Mouse (Mus musculus) C2C12 (cell line): Measurements from ENCODE around the gene Foxl1. TPM values are rescaled to one million over a fixed set of nuclear protein-coding genes. Genes with fewer than 3 reads are reported as not detected.
A peak's percentile ranks its signal among the peaks of the same experiment; 100 is the strongest.

Source experiments
- H3K27me3 ChIP-seq: one replicate; pipeline ENCODE4 v1.6.1; 2011; ENCODE audit not compliant: control insufficient read depth, insufficient read depth, insufficient read length
- H3K36me3 ChIP-seq: one replicate; pipeline ENCODE4 v1.6.1; 2011; ENCODE audit not compliant: control insufficient read depth, insufficient read depth
- H3K4me3 ChIP-seq: one replicate; pipeline ENCODE4 v1.5.1; 2011; ENCODE audit warnings: mild to moderate bottlenecking, control low read depth; ENCODE audit not compliant: poor library complexity, insufficient read depth, severe bottlenecking
- H3K79me2 ChIP-seq: one replicate; pipeline ENCODE4 v1.6.1; 2011; ENCODE audit not compliant: control insufficient read depth, insufficient read depth
- H3K79me3 ChIP-seq: one replicate; pipeline ENCODE4 v1.6.1; 2011; ENCODE audit warnings: low read depth, control low read depth
- H3ac ChIP-seq: one replicate; pipeline ENCODE3; 2011; ENCODE audit warnings: low read depth; ENCODE audit not compliant: control insufficient read depth, insufficient read length
- CEBPB ChIP-seq: IDR thresholded peaks from one replicate; pipeline ENCODE4 v1.6.1; 2011; ENCODE audit warnings: low read depth, mild to moderate bottlenecking, control low read depth, moderate library complexity
- CTCF ChIP-seq: IDR thresholded peaks from one replicate; pipeline ENCODE4 v1.5.1; 2011; ENCODE audit not compliant: control insufficient read depth, insufficient read depth, insufficient read length
- FOSL1 ChIP-seq: IDR thresholded peaks from one replicate; pipeline ENCODE4 v1.8.0; 2011; ENCODE audit warnings: mild to moderate bottlenecking, low read length; ENCODE audit not compliant: poor library complexity, insufficient read depth, severe bottlenecking
- MAX ChIP-seq: IDR thresholded peaks from one replicate; pipeline ENCODE4 v1.6.1; 2011; ENCODE audit warnings: mild to moderate bottlenecking, control low read depth
- MYOD1 ChIP-seq: IDR thresholded peaks from one replicate; pipeline ENCODE4 v1.6.1; 2011; ENCODE audit warnings: low read depth; ENCODE audit not compliant: control insufficient read depth, insufficient read length
- MYOG ChIP-seq: IDR thresholded peaks from one replicate; pipeline ENCODE4 v1.6.1; 2011; ENCODE audit not compliant: control insufficient read depth, insufficient read length; ENCODE audit errors: extremely low read depth
- USF1 ChIP-seq: IDR thresholded peaks from one replicate; pipeline ENCODE4 v1.6.1; 2011; ENCODE audit warnings: low read depth, mild to moderate bottlenecking, control low read depth, moderate library complexity
- polyA plus RNA-seq: library from polyadenylated mRNA; unstranded; fragments of >200 nt; fragmentation: generic; extraction: Trizol; gene quantifications from one replicate; pipeline ENCODE4 v1.2.1, GENCODE M21; 2012; ENCODE audit warnings: missing spikeins

Foxl1 gene
- polyA plus RNA-seq, 1 experiment, result 6.1 TPM

DNA sequence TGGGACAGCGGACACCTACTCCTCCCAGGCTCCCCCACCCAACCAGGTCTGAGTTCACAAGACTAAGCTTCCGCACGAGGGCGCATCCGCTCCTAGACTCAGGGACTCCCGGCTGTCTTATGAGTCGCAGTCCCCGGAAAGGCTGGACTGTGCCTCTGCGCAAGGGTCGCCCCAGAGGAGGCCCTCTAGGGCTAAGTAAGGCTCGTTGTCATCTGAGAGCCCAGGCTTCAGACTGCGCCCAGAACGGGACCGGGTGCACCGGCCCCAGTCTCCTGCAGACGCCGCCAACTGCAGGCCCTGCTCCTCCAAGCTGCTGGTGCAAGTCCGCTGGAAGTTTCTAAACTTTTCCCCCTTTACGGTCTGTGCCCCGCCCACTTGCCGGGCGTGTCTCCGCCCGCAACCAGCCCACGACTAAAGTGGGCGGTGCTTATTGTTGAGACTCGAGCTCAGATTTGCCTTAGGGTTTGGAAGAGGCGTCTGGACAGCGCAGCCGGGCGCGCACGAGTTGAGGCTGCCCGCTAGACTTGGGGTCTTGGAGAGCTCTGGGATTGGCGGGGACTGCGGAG lies 2.3 kb upstream of the Foxl1 start:
- TF ChIP-seq CEBPB (no peak), CTCF (peak; percentile 34)
- Histone ChIP-seq H3K79me3 (peaks cover 16% of the 10 kb centered on the region), H3K4me3 (peak overlapping the region; percentile 37), H3K79me2 (peaks cover 48% of the 10 kb centered on the region), H3K27me3 (no peaks in the 10 kb centered on the region), H3ac (peak overlapping the region; percentile 71), H3K36me3 (peaks cover 26% of the 10 kb centered on the region)

DNA sequence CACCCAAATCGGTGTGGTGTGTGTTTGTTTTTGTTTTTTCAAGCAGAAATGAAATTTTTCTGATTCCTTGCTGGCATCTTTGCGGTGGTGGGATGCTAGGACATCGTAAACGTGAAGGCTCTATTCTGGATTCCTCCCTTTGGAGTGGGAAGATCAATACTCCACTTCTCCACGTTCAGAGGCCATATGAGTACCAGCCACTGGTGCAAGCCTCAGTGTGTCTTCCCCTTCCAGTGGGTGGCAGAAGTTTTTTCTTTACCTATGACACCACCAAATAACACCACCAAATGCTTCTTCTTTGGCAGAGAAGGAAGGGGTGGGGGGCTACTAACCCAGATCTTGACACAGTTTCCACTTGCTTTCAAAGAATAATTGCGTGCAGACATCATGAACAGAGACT lies 1.5 kb upstream of the Foxl1 start:
- Histone ChIP-seq H3ac (peak overlapping the region; percentile 55), H3K27me3 (no peaks in the 10 kb centered on the region), H3K79me2 (peaks cover 40% of the 10 kb centered on the region), H3K36me3 (peaks cover 23% of the 10 kb centered on the region), H3K4me3 (peak overlapping the region; percentile 37), H3K79me3 (peaks cover 9% of the 10 kb centered on the region)
- TF ChIP-seq MYOD1 (no peak), USF1 (no peak), MYOG (no peak), FOSL1 (no peak), CTCF (no peak), MAX (no peak), CEBPB (no peak)

DNA sequence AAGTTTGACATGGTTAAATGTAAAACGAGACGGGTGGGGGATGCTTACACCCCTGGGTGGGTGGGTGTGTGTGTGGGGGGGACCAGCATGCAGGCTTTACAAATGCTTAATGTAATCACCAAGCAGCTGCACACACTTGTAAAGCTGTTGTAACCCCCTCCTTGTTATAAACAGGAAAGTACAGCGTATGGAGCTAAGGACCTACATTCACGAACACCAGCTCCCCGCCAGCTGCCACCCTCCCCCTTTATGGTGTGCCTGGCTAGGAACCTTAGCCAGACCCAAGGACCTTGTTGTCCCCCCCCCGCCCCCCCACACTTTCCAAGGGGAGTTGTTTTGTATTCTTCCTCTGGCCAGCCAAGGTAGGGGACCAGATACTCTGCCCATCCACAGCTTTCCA lies 1.0 kb upstream of the Foxl1 start:
- Histone ChIP-seq H3K79me3 (peaks cover 4% of the 10 kb centered on the region), H3K36me3 (peaks cover 18% of the 10 kb centered on the region), H3ac (no peak overlapping the region), H3K27me3 (no peaks in the 10 kb centered on the region), H3K79me2 (peaks cover 35% of the 10 kb centered on the region), H3K4me3 (no peak overlapping the region)
- TF ChIP-seq MYOG, result no peak
- TF ChIP-seq USF1, result no peak
- TF ChIP-seq CTCF, result no peak
- no peak for TF ChIP-seq MYOD1
- no peak for TF ChIP-seq CEBPB
- no peak for TF ChIP-seq FOSL1
- no peak for TF ChIP-seq MAX

DNA sequence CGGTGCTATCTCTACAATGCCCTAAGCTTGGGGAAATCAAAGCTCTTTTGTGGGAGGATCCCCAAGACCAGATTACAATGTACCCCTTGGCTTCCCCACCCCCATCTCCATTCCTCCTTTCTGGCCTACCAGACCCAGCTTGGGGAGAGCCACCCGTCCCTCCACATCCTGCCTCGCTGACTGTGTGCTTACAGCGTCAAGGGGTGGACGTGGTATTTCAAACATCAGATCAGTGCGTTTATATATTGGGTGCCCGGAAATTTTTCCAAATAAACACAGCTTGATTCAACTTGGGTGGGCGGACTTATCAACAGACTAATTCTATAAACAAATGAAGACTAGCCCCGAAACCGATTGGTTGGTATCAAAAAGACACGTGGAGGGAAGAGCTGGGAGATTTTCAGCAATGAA lies 444 bp upstream of the Foxl1 start:
- H3K79me3 ChIP-seq, result no peaks in the 10 kb centered on the region
- H3K36me3 ChIP-seq, result peaks cover 14% of the 10 kb centered on the region
- H3K27me3 ChIP-seq, result no peaks in the 10 kb centered on the region
- TF ChIP-seq MAX (no peak), MYOD1 (no peak), MYOG (no peak), CEBPB (no peak), USF1 (no peak), FOSL1 (no peak), CTCF (no peak)
- peaks cover 29% of the 10 kb centered on the region for H3K79me2 ChIP-seq
- no peak overlapping the region for H3K4me3 ChIP-seq
- no peak overlapping the region for H3ac ChIP-seq

DNA sequence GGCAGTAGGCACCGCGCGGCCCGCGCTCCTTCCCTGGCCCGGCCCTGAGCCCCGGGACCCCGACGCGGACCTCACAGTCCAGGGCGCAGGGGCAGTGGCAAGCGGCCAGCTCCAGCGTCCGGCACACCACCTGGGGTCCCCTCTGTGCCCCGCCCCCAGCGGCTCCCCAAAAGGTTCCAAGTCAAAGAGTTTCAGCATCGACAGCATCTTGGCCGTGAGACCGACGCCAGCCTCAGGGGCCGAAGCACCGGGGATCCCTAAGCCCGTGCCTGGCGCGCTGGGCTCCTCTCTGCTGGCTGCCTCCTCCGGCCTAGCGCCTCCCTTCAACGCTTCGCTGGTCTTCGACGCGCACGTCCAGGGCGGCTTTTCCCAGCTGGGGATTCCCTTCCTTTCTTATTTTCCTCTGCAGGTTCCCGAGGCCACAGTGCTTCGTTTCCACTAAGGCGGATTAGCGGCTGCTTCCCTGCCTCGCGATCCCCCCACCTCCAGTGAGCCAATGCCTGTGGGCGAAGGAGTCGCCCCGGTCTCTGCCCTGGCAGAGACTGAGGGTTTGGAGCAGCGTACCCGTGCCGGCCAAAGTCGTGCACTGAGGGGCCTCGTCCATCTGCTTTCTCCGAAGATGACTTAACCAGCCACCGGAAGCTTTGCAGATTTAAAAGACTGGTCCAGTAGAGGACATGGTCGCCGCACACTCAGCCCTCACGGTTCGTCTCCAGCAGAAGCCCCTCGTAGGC lies 958 bp downstream of the Foxl1 start:
- H3K79me2 ChIP-seq, result peaks cover 15% of the 10 kb centered on the region
- no peaks in the 10 kb centered on the region for H3K27me3 ChIP-seq
- H3ac ChIP-seq, result no peak overlapping the region
- H3K4me3 ChIP-seq, result no peak overlapping the region
- no peak for TF ChIP-seq FOSL1
- no peak for TF ChIP-seq CTCF
- no peak for TF ChIP-seq MYOG
- TF ChIP-seq CEBPB, result no peak
- TF ChIP-seq MYOD1, result no peak
- no peak for TF ChIP-seq MAX
- TF ChIP-seq USF1, result no peak
- no peaks in the 10 kb centered on the region for H3K79me3 ChIP-seq
- H3K36me3 ChIP-seq, result peaks cover 5% of the 10 kb centered on the region
